Mouse (Mus musculus) lung, embryonic 14.5 days (tissue): ENCODE data around the gene Ear6. TPM values are rescaled to one million over a fixed set of nuclear protein-coding genes. Genes with fewer than 3 reads are reported as not detected.

Experiments
- ATAC-seq: fragments of 200-750 bp; cut with Nextera tagmentation; 2 replicates; pipeline ENCODE4 v1.8.0; 2017; ENCODE audit warnings: mild to moderate bottlenecking, moderate TSS enrichment, moderate library complexity; ENCODE audit not compliant: insufficient read depth
- DNase-seq: peaks from one replicate; pipeline ENCODE4 v3.0.0-alpha.2; 2015
- H3K27ac ChIP-seq: fragments of 300-500 bp; sonication (generic); 2 replicates; pipeline ENCODE4 v1.5.1; 2014; ENCODE audit warnings: low read depth, mild to moderate bottlenecking, moderate library complexity
- H3K27me3 ChIP-seq: fragments of 300-500 bp; sonication (generic); 2 replicates; pipeline ENCODE4 v1.6.1; 2014; ENCODE audit warnings: low read length, control low read depth; ENCODE audit not compliant: insufficient read depth
- H3K36me3 ChIP-seq: fragments of 300-500 bp; sonication (generic); 2 replicates; pipeline ENCODE4 v1.6.1; 2014; ENCODE audit warnings: control low read depth; ENCODE audit not compliant: insufficient read depth
- H3K4me1 ChIP-seq: fragments of 300-500 bp; sonication (generic); 2 replicates; pipeline ENCODE4 v1.6.1; 2014; ENCODE audit warnings: antibody characterized with exemption, control low read depth; ENCODE audit not compliant: insufficient read depth
- H3K4me2 ChIP-seq: fragments of 300-500 bp; sonication (generic); 2 replicates; pipeline ENCODE4 v1.6.1; 2014; ENCODE audit warnings: mild to moderate bottlenecking
- H3K4me3 ChIP-seq: fragments of 300-500 bp; sonication (generic); 2 replicates; pipeline ENCODE4 v1.5.1; 2014; ENCODE audit warnings: low read depth, low read length
- H3K9ac ChIP-seq: fragments of 300-500 bp; sonication (generic); 2 replicates; pipeline ENCODE4 v1.6.1; 2014
- H3K9me3 ChIP-seq: fragments of 300-500 bp; sonication (generic); 2 replicates; pipeline ENCODE4 v1.6.1; 2016; ENCODE audit warnings: low read depth, low read length, control low read depth
- CTCF ChIP-seq: IDR thresholded peaks from 2 replicates; pipeline ENCODE4 v1.5.1; 2016; ENCODE audit warnings: antibody characterized with exemption, low read depth
- WGBS: fragments of 180-500 bp; shearing (Covaris S2); extraction: QIAGEN DNeasy Blood & Tissue Kit; methylation state at CpG from one replicate; pipeline ENCODE4 v1.1.7; 2014; 5-methylcytosine and 5-hydroxymethylcytosine counted together
- polyA plus RNA-seq: library from polyadenylated mRNA; unstranded; fragments of >200 nt; fragmentation: Nextera tagmentation; extraction: Ambion mirVana; gene quantifications from 2 replicates; pipeline ENCODE4 v1.2.1, GENCODE M21; 2014

The Ear6 gene
- polyA plus RNA-seq, 1 experiment from 2014 or later: not detected

DNA sequence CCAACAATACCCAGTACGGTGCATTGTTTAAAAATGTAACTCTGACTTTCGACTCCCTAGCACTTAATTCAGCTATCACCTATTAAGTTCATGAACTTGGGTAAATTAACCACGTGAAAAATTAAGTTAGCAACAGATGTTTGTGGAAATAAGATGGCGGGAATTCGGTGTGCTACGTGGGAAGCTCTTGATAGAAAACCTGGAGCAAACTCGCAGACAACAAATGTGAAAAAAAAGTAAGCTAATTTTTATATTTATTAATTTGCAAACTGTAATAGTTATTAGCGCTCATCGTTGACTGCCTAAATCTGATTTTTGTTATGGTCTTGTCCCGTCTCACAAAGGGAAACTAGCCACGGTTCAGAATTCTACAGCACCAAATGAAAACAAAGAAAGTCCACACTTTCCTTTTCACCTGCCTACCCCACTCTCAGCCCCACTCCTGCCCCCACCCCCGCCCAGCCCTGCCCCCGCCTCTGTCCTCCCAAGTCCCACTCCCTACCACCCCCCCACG, 30.6 kb downstream of the Ear6 start:
- DNase-seq: peak; percentile 71
- WGBS: under 1% methylated on average over 14 of the region's 14 CpGs
- peaks cover 25% of the 10 kb centered on the region for H3K36me3 ChIP-seq
- H3K9ac ChIP-seq: peak overlapping the region; percentile 40
- TF ChIP-seq CTCF: no peak
- H3K4me2 ChIP-seq: peak overlapping the region; percentile 79
- H3K9me3 ChIP-seq: no peaks in the 10 kb centered on the region
- peak overlapping the region; percentile 55; the same call in 1 of the 2 replicates for H3K27ac ChIP-seq
- peak; percentile 47 for ATAC-seq
- peak overlapping the region; percentile 67 for H3K4me3 ChIP-seq
- no peaks in the 10 kb centered on the region for H3K27me3 ChIP-seq
- H3K4me1 ChIP-seq: no peaks in the 10 kb centered on the region; the same call in 1 of the 2 replicates

DNA sequence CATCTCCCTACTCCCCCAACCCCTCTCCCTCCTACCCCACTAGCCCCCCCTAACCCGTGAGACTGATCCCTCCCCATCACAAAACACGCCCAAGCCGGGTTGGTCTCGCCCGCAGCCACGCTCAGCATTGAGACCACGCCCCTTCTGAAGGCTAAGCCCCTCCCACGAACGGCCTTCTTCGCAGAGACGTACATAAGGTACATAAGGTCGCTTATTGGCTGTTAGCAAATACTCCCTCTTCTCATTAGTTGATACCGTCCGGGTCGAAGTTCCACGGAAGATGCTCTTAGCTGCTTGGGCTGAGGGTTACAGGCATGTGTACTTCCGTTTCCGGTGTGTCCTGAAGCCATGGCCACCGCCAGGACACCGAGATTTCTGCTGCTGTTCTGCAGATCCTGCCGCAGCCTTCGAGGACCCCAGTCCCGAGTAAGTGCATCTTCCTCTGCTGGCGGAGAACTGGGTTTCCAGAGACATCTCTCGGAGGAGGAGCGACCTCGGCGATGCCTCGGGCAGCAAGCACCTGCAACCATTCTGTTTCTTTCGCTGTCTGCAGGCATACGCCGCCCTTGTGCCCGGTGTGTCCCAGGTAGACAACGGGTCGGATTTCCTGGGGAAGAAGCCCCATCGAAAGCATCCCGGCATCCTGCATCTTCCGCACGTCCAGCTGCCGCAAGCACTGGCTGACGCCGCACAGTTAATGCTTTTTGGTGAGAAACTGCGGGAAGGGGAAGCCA, 31.3 kb downstream of the Ear6 start, which contains the start of gene Mettl17:
Gene Mettl17 (plus strand): TSS at position 245 of the 734 bp plus-strand sequence.
- Histone ChIP-seq H3K4me3 (peak within 1 kb of the TSS; percentile 67), H3K4me2 (peak within 1 kb of the TSS; percentile 79), H3K27ac (peak within 1 kb of the TSS; percentile 69), H3K27me3 (no peaks in the 10 kb centered on the region), H3K36me3 (peaks cover 31% of the 10 kb centered on the region), H3K9ac (peak within 1 kb of the TSS; percentile 67), H3K4me1 (no peaks in the 10 kb centered on the region; the same call in 1 of the 2 replicates), H3K9me3 (no peaks in the 10 kb centered on the region)
- DNase-seq (peak; percentile 99), ATAC-seq (peak; percentile 97)
- peak; percentile 19 for TF ChIP-seq CTCF
- WGBS: under 1% methylated on average over 43 of the region's 43 CpGs

DNA sequence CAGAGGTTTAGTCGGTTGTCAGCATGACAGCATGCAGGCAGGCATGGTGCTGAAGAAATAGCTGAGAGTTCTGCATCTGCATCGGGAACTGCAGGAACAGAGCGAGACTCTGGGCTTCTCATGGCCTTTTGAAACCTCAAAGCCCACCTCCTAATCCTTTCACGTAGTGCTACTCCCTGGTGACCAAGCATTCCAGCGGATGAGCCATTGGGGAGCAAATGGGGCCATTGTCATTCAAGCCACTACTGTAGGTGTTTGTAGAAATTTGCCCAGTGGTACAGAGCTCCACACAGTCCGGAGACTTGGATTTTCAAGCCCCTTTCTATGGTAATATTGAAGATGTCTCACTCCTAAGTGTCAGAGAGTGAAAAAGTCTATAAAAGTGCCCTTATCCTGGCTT, 32.6 kb downstream of the Ear6 start:
- Histone ChIP-seq H3K4me3 (peak overlapping the region; percentile 67; the same call in 1 of the 2 replicates), H3K9ac (no peak overlapping the region), H3K27me3 (no peaks in the 10 kb centered on the region), H3K27ac (no peak overlapping the region), H3K4me2 (peak overlapping the region; percentile 79), H3K36me3 (peaks cover 44% of the 10 kb centered on the region), H3K4me1 (no peaks in the 10 kb centered on the region; the same call in 1 of the 2 replicates), H3K9me3 (no peaks in the 10 kb centered on the region)
- WGBS: 62% methylated on average over 6 of the region's 6 CpGs
- DNase-seq (no peak), ATAC-seq (no peak)
- no peak for TF ChIP-seq CTCF

DNA sequence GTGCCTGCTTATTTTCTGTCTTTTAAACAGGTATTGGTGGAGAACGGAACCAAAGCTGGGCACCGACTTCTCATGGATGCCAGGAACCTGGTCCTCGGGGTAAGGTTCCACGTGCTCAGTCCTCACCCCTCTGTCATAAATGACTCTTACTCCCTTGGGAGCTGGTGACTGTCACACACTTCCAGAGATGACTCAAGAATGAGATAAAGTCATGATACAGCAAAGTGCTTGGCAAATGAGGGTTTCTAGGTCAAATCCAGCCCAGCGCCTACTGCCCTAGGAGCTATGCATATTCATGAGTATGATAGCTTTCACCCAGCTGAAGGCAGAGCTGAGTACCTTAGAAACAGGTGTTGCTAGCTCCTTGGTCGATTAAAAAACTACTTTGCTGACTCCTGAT, 36.3 kb downstream of the Ear6 start:
- no peak for ATAC-seq
- WGBS: 91% methylated on average over 6 of the region's 6 CpGs

DNA sequence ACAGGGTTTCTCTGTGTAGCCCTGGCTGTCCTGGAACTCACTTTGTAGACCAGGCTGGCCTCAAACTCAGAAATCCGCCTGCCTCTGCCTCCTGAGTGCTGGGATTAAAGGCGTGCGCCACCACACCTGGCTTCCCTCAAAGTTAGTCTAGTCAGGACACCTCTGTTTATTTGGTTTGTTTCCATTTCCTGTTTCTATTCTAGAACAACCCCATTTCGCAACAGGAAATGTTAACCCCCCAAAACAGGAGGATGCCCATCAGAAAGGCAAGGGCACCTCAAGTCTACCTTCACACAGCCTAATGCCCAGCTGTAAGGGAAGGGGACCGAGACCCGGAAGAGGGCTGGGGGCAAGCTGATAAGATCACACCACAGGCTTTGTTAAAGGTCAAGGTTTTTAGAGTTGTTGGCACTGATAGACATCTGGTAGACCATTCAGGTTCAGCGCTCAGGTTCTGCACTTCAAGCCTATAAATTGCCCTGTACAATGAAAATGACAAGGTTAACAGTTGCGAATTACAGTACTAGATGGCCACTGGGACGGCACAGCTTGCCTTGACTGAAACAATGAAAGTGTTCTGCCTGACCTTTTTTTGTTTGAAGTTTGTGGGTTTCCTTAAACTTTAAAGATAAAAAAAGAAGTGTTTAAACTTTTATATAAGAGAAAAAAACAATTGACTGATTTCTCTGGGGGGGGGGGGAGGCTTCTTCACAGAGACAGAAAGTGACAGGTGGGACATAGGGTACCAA, 38.9 kb downstream of the Ear6 start, which contains the start of gene Slc39a2:
Gene Slc39a2 (plus strand): TSS at position 699 of the 749 bp plus-strand sequence.
- Histone ChIP-seq H3K27me3 (no peaks in the 10 kb centered on the region), H3K9ac (no peak within 1 kb of the TSS), H3K4me1 (no peaks in the 10 kb centered on the region; the same call in 1 of the 2 replicates), H3K27ac (peak within 1 kb of the TSS; percentile 42; the same call in 1 of the 2 replicates), H3K4me2 (no peak within 1 kb of the TSS), H3K9me3 (no peaks in the 10 kb centered on the region), H3K4me3 (no peak within 1 kb of the TSS), H3K36me3 (peaks cover 49% of the 10 kb centered on the region)
- ATAC-seq (no peak), DNase-seq (no peak)
- 83% methylated on average over 9 of the region's 9 CpGs for WGBS
- TF ChIP-seq CTCF: no peak

More for the DNA sequence above, 36.3 kb downstream of the Ear6 start:
- H3K27me3 ChIP-seq: no peaks in the 10 kb centered on the region
- TF ChIP-seq CTCF: no peak
- H3K9me3 ChIP-seq: no peaks in the 10 kb centered on the region
- no peaks in the 10 kb centered on the region; the same call in 1 of the 2 replicates for H3K4me1 ChIP-seq
- H3K27ac ChIP-seq: no peak overlapping the region
- peaks cover 59% of the 10 kb centered on the region for H3K36me3 ChIP-seq
- H3K9ac ChIP-seq: no peak overlapping the region
- no peak overlapping the region for H3K4me3 ChIP-seq
- no peak overlapping the region for H3K4me2 ChIP-seq
- no peak for DNase-seq

DNA sequence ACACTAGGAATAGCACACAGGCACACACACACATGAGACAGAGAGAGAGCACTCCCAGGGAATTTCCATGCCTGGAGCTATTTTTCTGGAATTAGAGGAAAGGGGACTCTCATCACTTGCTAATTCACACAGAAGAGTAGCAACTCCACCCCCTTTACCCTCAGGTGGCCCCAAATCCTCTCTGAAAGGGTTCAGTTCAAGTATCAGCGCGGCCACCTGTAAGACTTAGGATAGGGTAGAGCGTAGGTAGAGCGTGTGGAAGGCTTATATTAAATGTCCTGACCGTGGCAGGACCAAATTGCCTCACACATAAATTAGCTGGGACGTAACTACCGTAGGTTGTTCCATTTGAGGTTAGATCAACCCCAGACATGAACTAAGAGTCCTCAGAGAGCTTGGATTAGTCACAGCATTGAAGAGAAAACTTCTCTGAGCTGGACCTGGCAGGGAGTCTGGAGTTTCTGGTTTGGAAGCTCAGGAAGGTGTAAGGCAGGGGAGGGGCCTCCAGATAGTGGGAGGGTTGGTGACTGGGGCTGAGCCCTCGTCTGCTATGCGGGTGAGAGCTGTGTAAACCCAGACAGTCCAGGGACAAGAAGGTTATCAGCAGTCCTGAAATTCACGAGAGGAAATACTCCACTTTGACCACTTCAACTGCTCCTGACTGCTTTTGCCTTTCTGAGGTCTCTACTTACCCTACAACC, 39.7 kb downstream of the Ear6 start:
- ATAC-seq: peak; percentile 84
- Histone ChIP-seq H3K9me3 (no peaks in the 10 kb centered on the region), H3K27ac (peak overlapping the region; percentile 42; the same call in 1 of the 2 replicates), H3K4me1 (no peaks in the 10 kb centered on the region; the same call in 1 of the 2 replicates), H3K9ac (no peak overlapping the region), H3K27me3 (no peaks in the 10 kb centered on the region), H3K4me2 (no peak overlapping the region), H3K36me3 (peaks cover 42% of the 10 kb centered on the region), H3K4me3 (no peak overlapping the region)
- peak; percentile 38 for DNase-seq
- no peak for TF ChIP-seq CTCF
- 21% methylated on average over 10 of the region's 10 CpGs for WGBS
